Mouse (Mus musculus) midbrain, postnatal 0 days (tissue): ENCODE results near the gene Itgb5. TPM values are rescaled to one million over a fixed set of nuclear protein-coding genes. Genes with fewer than 3 reads are reported as not detected.
A peak's percentile ranks its signal among the peaks of the same experiment; 100 is the strongest.

Experiments used
- ATAC-seq: fragments of 200-750 bp; cut with Nextera tagmentation; 2 replicates; pipeline ENCODE4 v1.8.0; 2017; ENCODE audit warnings: moderate number of reproducible peaks, mild to moderate bottlenecking, moderate TSS enrichment, moderate library complexity; ENCODE audit not compliant: low FRiP score
- DNase-seq: peaks from one replicate; pipeline ENCODE4 v3.0.0-alpha.2; 2015; ENCODE audit warnings: low spot score
- H3K27ac ChIP-seq: fragments of 300-500 bp; sonication (generic); 2 replicates; pipeline ENCODE4 v1.5.1; 2014; ENCODE audit warnings: low read depth, mild to moderate bottlenecking, low read length, mixed read lengths
- H3K27me3 ChIP-seq: fragments of 300-500 bp; sonication (generic); 2 replicates; pipeline ENCODE4 v1.6.1; 2014; ENCODE audit warnings: low read length, control low read depth, mixed read lengths; ENCODE audit not compliant: insufficient read depth
- H3K36me3 ChIP-seq: fragments of 300-500 bp; sonication (generic); 2 replicates; pipeline ENCODE4 v1.6.1; 2014; ENCODE audit warnings: low read length, control low read depth, mixed read lengths; ENCODE audit not compliant: insufficient read depth
- H3K4me1 ChIP-seq: fragments of 300-500 bp; sonication (generic); 2 replicates; pipeline ENCODE4 v1.6.1; 2014; ENCODE audit warnings: mild to moderate bottlenecking, control low read depth, antibody characterized with exemption, low read length, mixed read lengths; ENCODE audit not compliant: insufficient read depth
- H3K4me2 ChIP-seq: fragments of 300-500 bp; sonication (generic); 2 replicates; pipeline ENCODE4 v1.6.1; 2014; ENCODE audit warnings: low read depth, mild to moderate bottlenecking, low read length, mixed read lengths; ENCODE audit not compliant: poor library complexity, severe bottlenecking
- H3K4me3 ChIP-seq: fragments of 300-500 bp; sonication (generic); 2 replicates; pipeline ENCODE4 v1.5.1; 2014; ENCODE audit warnings: low read depth, mild to moderate bottlenecking, low read length, moderate library complexity
- H3K9ac ChIP-seq: fragments of 300-500 bp; sonication (generic); replicated peaks from 2 replicates; pipeline ENCODE4 v1.6.1; 2014; ENCODE audit warnings: mild to moderate bottlenecking, low read length, moderate library complexity, mixed read lengths; ENCODE audit not compliant: poor library complexity, severe bottlenecking
- H3K9me3 ChIP-seq: fragments of 300-500 bp; sonication (generic); 2 replicates; pipeline ENCODE4 v1.6.1; 2016; ENCODE audit warnings: low read length, control low read depth
- CTCF ChIP-seq: IDR thresholded peaks from 2 replicates; pipeline ENCODE4 v1.5.1; 2016; ENCODE audit warnings: antibody characterized with exemption, mild to moderate bottlenecking
- WGBS: fragments of 180-500 bp; shearing (Covaris S2); extraction: QIAGEN DNeasy Blood & Tissue Kit; methylation state at CpG from one replicate; pipeline ENCODE4 v1.1.7; 2014; 5-methylcytosine and 5-hydroxymethylcytosine counted together
- polyA plus RNA-seq: library from polyadenylated mRNA; unstranded; fragments of >200 nt; fragmentation: Nextera tagmentation; extraction: Ambion mirVana; gene quantifications from 2 replicates; pipeline ENCODE4 v1.2.1, GENCODE M21; 2015
- total RNA-seq: library from RNA; depleted of rRNA; stranded (reverse); fragments of >200 nt; gene quantifications from 2 replicates; pipeline ENCODE4 v1.2.3, GENCODE M21; 2014

Gene Itgb5
- total and polyA plus RNA-seq, 2 experiments from 2014 or later: 22.9 to 49.8 TPM

DNA sequence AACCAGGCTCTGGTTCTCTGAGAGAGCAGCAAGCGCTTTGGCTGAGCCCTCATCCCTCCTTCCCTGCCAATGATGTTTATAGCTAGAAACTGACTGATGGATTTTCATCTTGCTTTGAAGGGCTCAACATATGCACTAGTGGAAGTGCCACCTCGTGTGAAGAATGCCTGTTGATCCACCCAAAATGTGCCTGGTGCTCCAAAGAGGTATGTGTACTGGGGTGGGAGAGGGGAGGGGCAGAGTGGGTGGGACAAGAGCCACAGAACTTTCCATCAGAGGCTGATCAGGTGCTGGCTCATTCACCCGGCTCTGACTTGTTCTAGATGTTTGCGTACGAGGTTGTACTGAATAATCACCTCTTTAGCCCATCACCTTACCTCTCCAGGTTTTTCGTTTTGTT, 15.4 kb downstream of the Itgb5 start:
- no peaks in the 10 kb centered on the region for H3K36me3 ChIP-seq
- DNase-seq (no peak), ATAC-seq (no peak)
- 69% methylated on average over 6 of the region's 6 CpGs for WGBS
- TF ChIP-seq CTCF: no peak
- H3K4me3 ChIP-seq: no peak overlapping the region
- no peak overlapping the region for H3K27ac ChIP-seq
- no peaks in the 10 kb centered on the region for H3K4me1 ChIP-seq
- no peaks in the 10 kb centered on the region for H3K27me3 ChIP-seq
- H3K4me2 ChIP-seq: no peak overlapping the region
- H3K9me3 ChIP-seq: no peaks in the 10 kb centered on the region
- no peak overlapping the region for H3K9ac ChIP-seq

DNA sequence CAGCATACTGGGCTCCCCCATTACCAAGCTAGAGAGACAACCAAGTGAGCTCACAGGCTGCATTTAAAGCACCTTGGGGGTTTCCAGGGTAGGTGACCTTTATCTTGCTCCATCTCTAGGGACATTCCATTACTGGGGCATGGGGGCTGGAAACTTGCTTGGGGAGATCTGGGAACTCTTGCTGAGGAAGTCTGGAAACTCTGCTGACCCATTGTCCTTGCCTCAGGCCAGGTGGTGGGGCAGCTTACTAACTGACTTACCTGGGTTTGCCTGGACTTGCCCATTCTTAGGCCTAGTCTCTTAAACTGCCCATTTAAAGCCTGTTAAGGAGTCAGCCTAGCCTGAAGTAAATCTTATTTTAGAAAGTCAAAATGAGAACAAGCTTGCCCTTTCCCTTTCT, 23.8 kb downstream of the Itgb5 start:
- ATAC-seq (no peak), DNase-seq (no peak)
- TF ChIP-seq CTCF: no peak
- Histone ChIP-seq H3K4me3 (no peak overlapping the region), H3K27ac (no peak overlapping the region), H3K4me2 (no peak overlapping the region), H3K36me3 (no peaks in the 10 kb centered on the region), H3K27me3 (no peaks in the 10 kb centered on the region), H3K9ac (no peak overlapping the region), H3K4me1 (no peaks in the 10 kb centered on the region), H3K9me3 (no peaks in the 10 kb centered on the region)

DNA sequence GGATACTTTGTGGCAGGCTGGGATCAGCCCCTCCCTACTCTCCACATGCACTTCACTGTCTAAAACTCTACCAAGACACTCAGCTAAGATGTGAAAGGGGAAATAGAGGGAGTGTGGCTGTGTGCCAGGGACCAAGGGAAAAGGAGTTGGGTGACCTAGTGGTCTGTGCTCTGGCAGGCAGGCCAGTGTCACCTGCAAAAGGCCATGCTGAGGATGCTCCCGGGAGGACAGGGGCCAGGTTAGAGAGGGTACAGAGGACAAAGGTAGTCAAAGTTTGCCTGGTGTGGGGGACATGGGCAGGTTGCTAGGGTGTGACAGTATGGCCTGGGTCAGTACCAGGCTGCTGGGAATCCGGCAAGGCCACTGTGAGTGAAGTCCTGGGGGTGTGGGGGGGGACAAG, 29.3 kb downstream of the Itgb5 start:
- no peak for DNase-seq
- WGBS: 88% methylated on average over 2 of the region's 2 CpGs

DNA sequence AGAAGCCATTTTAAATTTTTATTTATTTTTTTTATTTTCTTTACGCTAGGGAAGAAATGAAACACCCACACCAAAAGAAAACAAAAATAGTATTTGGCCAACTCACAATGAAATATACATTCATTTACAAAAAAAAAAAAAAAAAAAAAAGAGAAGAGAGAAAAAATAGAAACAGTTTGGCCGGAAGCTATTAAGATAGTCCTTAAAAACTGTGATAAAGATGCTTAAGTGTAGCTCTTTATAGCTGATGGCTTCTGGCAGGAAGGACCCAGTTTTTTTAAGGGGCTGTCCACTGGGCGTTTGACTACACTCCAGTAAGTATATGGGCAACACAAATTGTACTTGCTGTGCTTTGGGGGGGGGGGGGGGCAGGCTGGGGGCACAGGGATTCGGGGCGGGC, 29.9 kb downstream of the Itgb5 start:
- no peak overlapping the region for H3K27ac ChIP-seq
- no peak for TF ChIP-seq CTCF
- no peaks in the 10 kb centered on the region for H3K27me3 ChIP-seq
- H3K4me2 ChIP-seq: no peak overlapping the region
- peaks cover 5% of the 10 kb centered on the region; the same call in 1 of the 2 replicates for H3K4me1 ChIP-seq
- ATAC-seq: no peak
- no peak for DNase-seq
- no peaks in the 10 kb centered on the region for H3K9me3 ChIP-seq
- WGBS: 51% methylated on average over 5 of the region's 5 CpGs
- H3K36me3 ChIP-seq: no peaks in the 10 kb centered on the region
- no peak overlapping the region for H3K4me3 ChIP-seq
- H3K9ac ChIP-seq: no peak overlapping the region

More for the DNA sequence above, 29.3 kb downstream of the Itgb5 start:
- no peak overlapping the region for H3K27ac ChIP-seq
- no peaks in the 10 kb centered on the region for H3K27me3 ChIP-seq
- no peaks in the 10 kb centered on the region for H3K36me3 ChIP-seq
- H3K9ac ChIP-seq: no peak overlapping the region
- no peak overlapping the region for H3K4me2 ChIP-seq
- ATAC-seq: no peak
- H3K4me3 ChIP-seq: no peak overlapping the region
- H3K9me3 ChIP-seq: no peaks in the 10 kb centered on the region
- H3K4me1 ChIP-seq: peaks cover 5% of the 10 kb centered on the region; the same call in 1 of the 2 replicates
- no peak for TF ChIP-seq CTCF

DNA sequence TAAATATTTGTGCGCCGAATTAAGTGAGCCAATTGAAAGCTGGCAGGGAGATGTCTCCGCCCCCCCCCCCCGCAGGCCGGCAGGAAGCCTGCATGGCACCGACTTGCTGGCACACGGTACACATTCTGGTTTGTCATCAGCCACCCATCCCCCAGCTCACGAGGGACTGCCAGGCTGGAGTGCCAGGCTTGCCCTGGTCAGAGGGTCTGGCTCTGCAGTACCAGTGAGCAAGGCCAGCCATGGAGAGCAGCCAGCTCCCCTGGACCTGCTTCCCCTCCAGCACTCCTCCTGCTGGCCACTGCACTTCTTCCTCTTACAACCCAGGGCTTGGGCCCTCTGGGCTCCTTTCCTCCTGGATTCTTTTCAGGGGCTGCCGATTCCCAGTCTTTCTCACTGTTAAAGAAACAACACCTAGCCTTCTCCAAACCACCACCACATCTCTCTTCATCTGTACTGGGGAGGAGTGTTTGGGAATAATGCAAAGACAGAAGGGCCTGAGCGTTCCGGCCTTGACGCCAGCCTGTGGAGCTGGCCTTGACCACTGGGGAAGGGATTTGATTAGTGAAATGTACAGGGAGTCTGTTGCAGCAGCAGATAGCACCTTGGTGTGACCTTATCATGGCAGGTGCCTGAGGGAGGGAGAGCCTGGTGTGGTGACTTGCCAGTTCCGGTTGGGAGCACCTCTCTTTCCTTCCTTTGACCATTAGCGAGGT, 30.7 kb downstream of the Itgb5 start:
- ATAC-seq (peak; percentile 89), DNase-seq (peak; percentile 93)
- no peak overlapping the region for H3K4me2 ChIP-seq
- H3K9ac ChIP-seq: no peak overlapping the region
- H3K27me3 ChIP-seq: no peaks in the 10 kb centered on the region
- 0 out of 2 replicates have a peak overlapping the region, but pooled peaks have one; percentile 39 for H3K27ac ChIP-seq
- peak; percentile 62 for TF ChIP-seq CTCF
- no peaks in the 10 kb centered on the region for H3K36me3 ChIP-seq
- WGBS: 35% methylated on average over 13 of the region's 14 CpGs
- H3K4me1 ChIP-seq: peaks cover 5% of the 10 kb centered on the region; the same call in 1 of the 2 replicates
- no peaks in the 10 kb centered on the region for H3K9me3 ChIP-seq
- no peak overlapping the region for H3K4me3 ChIP-seq

DNA sequence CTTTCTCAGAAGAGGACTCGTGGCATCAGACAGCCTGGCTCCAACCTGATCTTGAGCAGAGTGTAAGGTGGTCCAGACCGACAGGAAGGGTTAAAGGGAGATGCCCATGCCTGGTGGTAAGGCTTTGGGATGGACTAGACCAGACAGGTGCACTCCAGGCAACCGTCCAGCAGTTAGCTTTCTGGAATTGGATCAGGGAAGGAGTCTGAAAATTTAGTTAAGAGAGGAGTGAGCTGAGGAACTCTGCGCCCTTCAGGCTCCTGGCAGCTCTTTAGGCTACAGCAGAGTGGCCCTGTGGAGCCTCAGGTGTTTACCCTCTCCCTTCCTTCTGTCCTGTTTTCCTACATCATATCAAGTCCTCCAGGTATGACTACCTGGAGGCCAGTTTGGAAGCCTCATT, 32.9 kb downstream of the Itgb5 start:
- Histone ChIP-seq H3K36me3 (no peaks in the 10 kb centered on the region), H3K4me3 (no peak overlapping the region), H3K9ac (no peak overlapping the region), H3K4me1 (peaks cover 5% of the 10 kb centered on the region; the same call in 1 of the 2 replicates), H3K4me2 (no peak overlapping the region), H3K27ac (no peak overlapping the region), H3K9me3 (no peaks in the 10 kb centered on the region), H3K27me3 (no peaks in the 10 kb centered on the region)
- DNase-seq (no peak), ATAC-seq (no peak)
- TF ChIP-seq CTCF: no peak
- 79% methylated on average over 4 of the region's 4 CpGs for WGBS
